Mouse (Mus musculus) cerebellum, adult 18-20 months (tissue): ENCODE results near the gene Cdh13.

Source experiments
- DNase-seq, 2 experiments: peaks; one replicate each; pipeline ENCODE4 v3.0.0; 2021

Cdh13 gene

GRCm38 (mm10) chr8:118452445-118453103, 169.0 kb downstream of the Cdh13 start:
- no peak for DNase-seq

GRCm38 (mm10) chr8:118455245-118455644, 171.7 kb downstream of the Cdh13 start:
- no peak for DNase-seq

GRCm38 (mm10) chr8:118465330-118465948, 181.9 kb downstream of the Cdh13 start:
- no peak for DNase-seq

GRCm38 (mm10) chr8:118477587-118477986, 194.1 kb downstream of the Cdh13 start:
- no peak for DNase-seq

- DNase-seq = no peak
Measured at GRCm38 (mm10) chr8:118488735-118489134, 205.2 kb downstream of the Cdh13 start.

- DNase-seq = no peak
Measured at GRCm38 (mm10) chr8:118502509-118502908, 219.0 kb downstream of the Cdh13 start.

GRCm38 (mm10) chr8:118509426-118509825, 225.9 kb downstream of the Cdh13 start:
- no peak for DNase-seq

GRCm38 (mm10) chr8:118513259-118513658, 229.7 kb downstream of the Cdh13 start:
- no peak for DNase-seq

GRCm38 (mm10) chr8:118515616-118516015, 232.1 kb downstream of the Cdh13 start:
- DNase-seq = no peak

GRCm38 (mm10) chr8:118517071-118517470, 233.5 kb downstream of the Cdh13 start:
- peak in 1 of 2 experiments; percentile 12 for DNase-seq

- peak in 1 of 2 experiments; percentile 10 for DNase-seq
Measured at GRCm38 (mm10) chr8:118518030-118518741, 234.7 kb downstream of the Cdh13 start.

- DNase-seq = no peak
Measured at GRCm38 (mm10) chr8:118518742-118519102, 235.2 kb downstream of the Cdh13 start.

GRCm38 (mm10) chr8:118523922-118524321, 240.4 kb downstream of the Cdh13 start:
- no peak for DNase-seq

- no peak for DNase-seq
Measured at GRCm38 (mm10) chr8:118538816-118539558, 255.5 kb downstream of the Cdh13 start.

- DNase-seq = no peak
Measured at GRCm38 (mm10) chr8:118539559-118539819, 256.0 kb downstream of the Cdh13 start.

- DNase-seq = no peak
Measured at GRCm38 (mm10) chr8:118539941-118540340, 256.4 kb downstream of the Cdh13 start.

- DNase-seq = no peak
Measured at GRCm38 (mm10) chr8:118552397-118552796, 268.9 kb downstream of the Cdh13 start.

GRCm38 (mm10) chr8:118552842-118553241, 269.3 kb downstream of the Cdh13 start:
- DNase-seq = no peak

- no peak for DNase-seq
Measured at GRCm38 (mm10) chr8:118564024-118564423, 280.5 kb downstream of the Cdh13 start.

- DNase-seq = no peak
Measured at GRCm38 (mm10) chr8:118565186-118565585, 281.7 kb downstream of the Cdh13 start.

GRCm38 (mm10) chr8:118565887-118566747, 282.6 kb downstream of the Cdh13 start:
- no peak for DNase-seq

GRCm38 (mm10) chr8:118569366-118569765, 285.8 kb downstream of the Cdh13 start:
- DNase-seq = no peak

GRCm38 (mm10) chr8:118581256-118581655, 297.7 kb downstream of the Cdh13 start:
- DNase-seq = no peak
